Mouse (Mus musculus): Measurements from ENCODE around the gene Gar1. TPM values are rescaled to one million over a fixed set of nuclear protein-coding genes. Genes with fewer than 3 reads are reported as not detected.

Gene Gar1
- total RNA-seq, 2 experiments from 2014 or later = 81.9 to 82.2 TPM

- no peak for DNase-seq (ENCODE audit: low spot score in 2 of 2)
Observed at GRCm38 (mm10) chr3:129820847-129821246, 10.3 kb downstream of the Gar1 start.

GRCm38 (mm10) chr3:129803765-129804164 lies 27.4 kb downstream of the Gar1 start, which contains the start of gene Lrit3:
Gene Lrit3 (minus strand): TSS chr3:129804030.
- DNase-seq (ENCODE audit: low spot score in 2 of 2) = no peak

- no peak for DNase-seq (ENCODE audit: low spot score in 2 of 2)
Observed at GRCm38 (mm10) chr3:129799011-129799410, 32.2 kb downstream of the Gar1 start.

GRCm38 (mm10) chr3:129798551-129798950 lies 32.6 kb downstream of the Gar1 start:
- DNase-seq (ENCODE audit: low spot score in 2 of 2) = no peak

- DNase-seq (ENCODE audit: low spot score in 2 of 2) = no peak
Observed at GRCm38 (mm10) chr3:129797341-129797740, 33.9 kb downstream of the Gar1 start.

GRCm38 (mm10) chr3:129793801-129794200 lies 37.4 kb downstream of the Gar1 start:
- DNase-seq (ENCODE audit: low spot score in 2 of 2) = no peak

- no peak for DNase-seq (ENCODE audit: low spot score in 2 of 2)
Observed at GRCm38 (mm10) chr3:129782746-129783145, 48.5 kb downstream of the Gar1 start.

GRCm38 (mm10) chr3:129781435-129781834 lies 49.8 kb downstream of the Gar1 start:
- DNase-seq (ENCODE audit: low spot score in 2 of 2) = no peak

Other genes starting within 250 kb of the Gar1 start
- 1 to 10 TPM; 3.8 to 4.5 TPM for gene Egf, start 76.1 kb downstream of the Gar1 start, total RNA-seq (2021)
- not detected for gene Lrit3, start 27.4 kb downstream of the Gar1 start, total RNA-seq (2021)
- under 1 TPM; 0.51 to 0.73 TPM for gene Rrh, start 8.8 kb downstream of the Gar1 start, total RNA-seq (2021)
- 10 to 100 TPM in 1 of 2 experiments, 1 to 10 TPM in 1; 2.7 to 50.2 TPM for gene Cfi, start 4.5 kb upstream of the Gar1 start, total RNA-seq (2021)
- 10 to 100 TPM; 33.9 to 44.6 TPM for gene Pla2g12a, start 47.2 kb upstream of the Gar1 start, total RNA-seq (2021)
- gene Casp6, start 70.0 kb upstream of the Gar1 start, total RNA-seq (2021) = 10 to 100 TPM; 54.0 to 56.0 TPM
- gene Mcub, start 138.8 kb upstream of the Gar1 start, total RNA-seq (2021) = 10 to 100 TPM; 13.7 to 14.8 TPM
- gene Sec24b, start 230.2 kb upstream of the Gar1 start, total RNA-seq (2021) = 10 to 100 TPM; 70.1 to 78.1 TPM